Mouse (Mus musculus): ENCODE results near the gene Osbpl10.

GRCm38 (mm10) chr9:114935321-114935720 is 43.0 kb upstream of the Osbpl10 start:
- TF ChIP-seq MYOG (IDR thresholded peaks at IDR 0.05; ENCODE audit: control insufficient read depth, extremely low read depth, insufficient read length): no peak
- TF ChIP-seq CTCF (IDR thresholded peaks at IDR 0.05; ENCODE audit: control insufficient read depth, insufficient read depth, insufficient read length): no peak
- TF ChIP-seq USF1 (IDR thresholded peaks at IDR 0.05; ENCODE audit: low read depth): no peak

Measured in C2C12 (cell line).